Mouse (Mus musculus) liver, embryonic 11.5 days (tissue): ENCODE measurements around the gene Tmem204. TPM values are rescaled to one million over a fixed set of nuclear protein-coding genes. Genes with fewer than 3 reads are reported as not detected.

Experiments
- ATAC-seq: fragments of 200-750 bp; cut with Nextera tagmentation; replicated peaks from 2 replicates; pipeline ENCODE4 v1.8.0; 2017; ENCODE audit warnings: moderate number of reproducible peaks, mild to moderate bottlenecking, moderate TSS enrichment, moderate library complexity; ENCODE audit not compliant: low FRiP score
- DNase-seq: peaks from one replicate; pipeline ENCODE4 v3.0.0-alpha.2; 2017; ENCODE audit warnings: low spot score
- H3K27ac ChIP-seq: fragments of 300-500 bp; sonication (generic); 2 replicates; pipeline ENCODE4 v1.5.1; 2014; ENCODE audit warnings: mild to moderate bottlenecking, low read depth, low read length, control low read depth
- H3K27me3 ChIP-seq: fragments of 300-500 bp; sonication (generic); replicated peaks from 2 replicates; pipeline ENCODE4 v1.6.1; 2014; ENCODE audit warnings: low read length, mixed read lengths; ENCODE audit not compliant: control insufficient read depth, insufficient read depth
- H3K36me3 ChIP-seq: fragments of 300-500 bp; sonication (generic); 2 replicates; pipeline ENCODE4 v1.6.1; 2014; ENCODE audit warnings: mild to moderate bottlenecking, low read length, moderate library complexity, mixed read lengths; ENCODE audit not compliant: control insufficient read depth, insufficient read depth
- H3K4me1 ChIP-seq: fragments of 300-500 bp; sonication (generic); replicated peaks from 2 replicates; pipeline ENCODE4 v1.6.1; 2014; ENCODE audit warnings: low read length, mixed read lengths; ENCODE audit not compliant: control insufficient read depth, insufficient read depth
- H3K4me2 ChIP-seq: fragments of 300-500 bp; sonication (generic); 2 replicates; pipeline ENCODE4 v1.6.1; 2014; ENCODE audit warnings: mild to moderate bottlenecking, control low read depth, moderate library complexity
- H3K4me3 ChIP-seq: fragments of 300-500 bp; sonication (generic); 2 replicates; pipeline ENCODE4 v1.5.1; 2014; ENCODE audit warnings: low read depth, low read length, control low read depth
- H3K9ac ChIP-seq: fragments of 300-500 bp; sonication (generic); 2 replicates; pipeline ENCODE4 v1.6.1; 2014; ENCODE audit warnings: low read depth, low read length, control low read depth
- H3K9me3 ChIP-seq: fragments of 300-500 bp; sonication (generic); 2 replicates; pipeline ENCODE4 v1.6.1; 2016; ENCODE audit warnings: low read length, inconsistent platforms, mixed read lengths; ENCODE audit not compliant: control insufficient read depth
- WGBS: fragments of 180-500 bp; shearing (Covaris S2); extraction: QIAGEN DNeasy Blood & Tissue Kit; methylation state at CpG from one replicate; pipeline ENCODE4 v1.1.7; 2014; 5-methylcytosine and 5-hydroxymethylcytosine counted together
- polyA plus RNA-seq: library from polyadenylated mRNA; unstranded; fragments of >200 nt; fragmentation: Nextera tagmentation; extraction: Ambion mirVana; gene quantifications from 2 replicates; pipeline ENCODE4 v1.2.1, GENCODE M21; 2014

Tmem204 gene
- polyA plus RNA-seq, 1 experiment from 2014 or later, result 8.5 TPM

- WGBS, result 60% methylated on average over 4 of the region's 4 CpGs
- no peaks in the 10 kb centered on the region for H3K27me3 ChIP-seq
- H3K4me3 ChIP-seq, result no peak overlapping the region
- H3K9me3 ChIP-seq, result no peaks in the 10 kb centered on the region
- H3K27ac ChIP-seq, result no peak overlapping the region
- no peak overlapping the region for H3K4me2 ChIP-seq
- no peak overlapping the region for H3K9ac ChIP-seq
- H3K4me1 ChIP-seq, result no peaks in the 10 kb centered on the region
- H3K36me3 ChIP-seq, result peaks cover 3% of the 10 kb centered on the region; the same call in 1 of the 2 replicates
- ATAC-seq, result no peak
- no peak for DNase-seq
Measured at GRCm38 (mm10) chr17:25036183-25036582, 47.2 kb downstream of the Tmem204 start.

- Histone ChIP-seq H3K4me2 (peak overlapping the region; percentile 84), H3K27ac (peak overlapping the region; percentile 79), H3K4me1 (peaks cover 7% of the 10 kb centered on the region), H3K9me3 (no peaks in the 10 kb centered on the region), H3K9ac (peak overlapping the region; percentile 69), H3K4me3 (peak overlapping the region; percentile 96), H3K27me3 (no peaks in the 10 kb centered on the region), H3K36me3 (peaks cover 7% of the 10 kb centered on the region; the same call in 1 of the 2 replicates)
- under 1% methylated on average over 55 of the region's 55 CpGs for WGBS
- peak; percentile 87 for ATAC-seq
- peak; percentile 78 for DNase-seq
Measured at GRCm38 (mm10) chr17:25016292-25017132, 66.9 kb downstream of the Tmem204 start.

DNA sequence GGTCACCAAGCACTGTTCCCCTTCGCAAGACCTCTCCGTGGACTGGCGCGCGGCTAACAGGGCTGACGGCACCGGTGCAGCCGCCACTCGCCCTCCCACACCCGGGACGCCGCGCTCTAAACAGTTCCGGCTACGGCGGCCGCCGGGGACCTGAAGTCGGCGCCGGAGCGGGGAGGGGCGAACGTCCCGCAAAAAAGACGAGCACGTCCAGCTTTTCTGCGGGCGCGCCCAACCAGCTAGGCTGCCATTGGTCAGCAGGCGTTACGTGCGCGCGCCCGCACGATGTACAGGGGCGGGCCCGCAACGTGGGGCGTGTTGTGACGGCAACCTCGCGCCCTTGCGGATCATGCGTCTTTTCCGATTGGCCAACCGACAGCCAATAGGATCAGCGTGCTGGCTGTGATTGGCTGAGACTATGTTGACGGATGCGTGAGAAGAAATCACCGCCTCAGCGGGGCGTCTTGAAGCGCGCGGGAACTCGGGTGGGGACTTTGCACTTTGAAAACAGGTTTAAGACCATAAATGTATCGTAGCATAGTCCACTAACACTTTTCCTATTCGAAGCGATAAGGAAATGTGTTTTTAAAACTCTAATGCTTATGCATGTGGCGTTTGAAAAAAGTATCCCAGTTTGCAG is 67.6 kb downstream of the Tmem204 start, which contains the start of the genes Cramp1l and Ift140:
Gene Cramp1l, minus strand, starts transcription at position 134 of the 637 bp plus-strand sequence.
Gene Ift140, plus strand, starts transcription at position 431 of the 637 bp plus-strand sequence.
- Histone ChIP-seq H3K27me3 (no peaks in the 10 kb centered on the region), H3K9ac (peak within 1 kb of the TSS; percentile 97), H3K27ac (peak within 1 kb of the TSS; percentile 89), H3K4me2 (peak within 1 kb of the TSS; percentile 84), H3K4me3 (peak within 1 kb of the TSS; percentile 96), H3K9me3 (no peaks in the 10 kb centered on the region), H3K4me1 (peaks cover 7% of the 10 kb centered on the region), H3K36me3 (peaks cover 9% of the 10 kb centered on the region; the same call in 1 of the 2 replicates)
- ATAC-seq (peak; percentile 96), DNase-seq (peak; percentile 99)
- under 1% methylated on average over 62 of the region's 62 CpGs for WGBS

GRCm38 (mm10) chr17:25014841-25015570 is 68.4 kb downstream of the Tmem204 start:
- ATAC-seq, result no peak
- under 1% methylated on average over 39 of the region's 39 CpGs for WGBS
- Histone ChIP-seq H3K4me1 (peaks cover 7% of the 10 kb centered on the region), H3K9me3 (no peaks in the 10 kb centered on the region), H3K27ac (peak overlapping the region; percentile 89), H3K4me2 (peak overlapping the region; percentile 68), H3K4me3 (peak overlapping the region; percentile 96), H3K36me3 (peaks cover 9% of the 10 kb centered on the region; the same call in 1 of the 2 replicates), H3K9ac (peak overlapping the region; percentile 97), H3K27me3 (no peaks in the 10 kb centered on the region)
- peak; percentile 58 for DNase-seq

DNA sequence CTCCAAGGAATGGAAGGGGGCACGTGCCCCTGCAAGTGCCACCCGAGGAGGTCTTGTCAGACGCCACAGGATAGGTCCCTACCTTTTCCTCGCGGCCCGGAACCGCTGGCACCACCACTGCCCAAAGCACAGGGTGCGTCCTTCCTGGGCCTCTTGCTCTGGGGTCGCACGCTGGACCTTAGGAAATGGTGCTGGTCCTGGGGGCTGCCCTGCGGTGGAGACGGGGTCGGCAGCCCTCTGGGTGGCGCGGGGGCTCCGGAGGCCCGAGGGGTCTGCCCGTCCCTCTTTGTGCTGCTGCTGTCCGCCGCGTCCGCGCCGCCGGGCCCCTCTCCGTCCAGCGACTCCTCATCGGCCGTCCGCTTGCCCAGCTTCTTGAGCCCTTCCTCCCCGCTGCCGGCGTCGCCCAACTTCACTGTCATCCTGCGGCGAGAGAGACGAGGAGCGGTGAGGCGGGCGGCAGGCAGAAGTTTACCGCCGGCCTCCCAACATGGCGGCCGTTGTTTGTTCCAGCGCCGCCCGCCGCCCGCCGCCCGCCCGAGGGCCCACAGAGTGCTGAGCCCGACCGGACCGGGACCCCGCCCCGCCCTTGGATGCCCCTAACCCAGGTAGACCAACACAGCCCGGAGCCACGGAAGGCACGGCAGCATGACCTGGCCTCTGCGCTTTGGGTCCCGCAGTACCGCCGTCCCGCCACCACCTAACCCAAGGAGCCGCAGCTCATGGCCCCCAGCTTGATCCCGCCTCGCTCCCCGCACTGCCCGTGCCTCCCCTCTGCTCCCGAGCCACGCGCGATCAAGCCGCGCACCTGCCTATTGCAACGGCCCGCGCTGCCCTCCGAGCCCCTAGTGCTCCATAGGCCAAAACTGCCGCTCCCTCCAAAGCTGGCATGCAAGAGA is 69.5 kb downstream of the Tmem204 start:
- H3K4me3 ChIP-seq, result peak overlapping the region; percentile 96
- under 1% methylated on average over 81 of the region's 81 CpGs for WGBS
- ATAC-seq, result no peak
- H3K4me1 ChIP-seq, result peaks cover 7% of the 10 kb centered on the region
- H3K27me3 ChIP-seq, result no peaks in the 10 kb centered on the region
- peak; percentile 75 for DNase-seq
- no peaks in the 10 kb centered on the region for H3K9me3 ChIP-seq
- H3K27ac ChIP-seq, result peak overlapping the region; percentile 88
- peak overlapping the region; percentile 68 for H3K4me2 ChIP-seq
- peak overlapping the region; percentile 97 for H3K9ac ChIP-seq
- peaks cover 6% of the 10 kb centered on the region; the same call in 1 of the 2 replicates for H3K36me3 ChIP-seq

Other genes with a start within 250 kb of the Tmem204 start
- gene Hagh, start 243.4 kb downstream of the Tmem204 start, polyA plus RNA-seq, result 53.8 and 56.3 TPM in 2 replicates
- gene Fahd1, start 233.2 kb downstream of the Tmem204 start, polyA plus RNA-seq, result 38.3 and 38.6 TPM in 2 replicates
- 4.3 and 4.9 TPM in 2 replicates for gene Igfals, start 217.6 kb downstream of the Tmem204 start, polyA plus RNA-seq
- gene Nubp2, start 197.2 kb downstream of the Tmem204 start, polyA plus RNA-seq, result 123 and 135 TPM in 2 replicates
- 35.0 and 40.9 TPM in 2 replicates for gene Spsb3, start 196.9 kb downstream of the Tmem204 start, polyA plus RNA-seq
- gene Eme2, start 188.5 kb downstream of the Tmem204 start, polyA plus RNA-seq, result 21.9 and 23.4 TPM in 2 replicates
- 123 and 129 TPM in 2 replicates for gene Mrps34, start 188.5 kb downstream of the Tmem204 start, polyA plus RNA-seq
- gene Nme3, start 187.1 kb downstream of the Tmem204 start, polyA plus RNA-seq, result 70.5 and 76.3 TPM in 2 replicates
- 19.8 and 28.0 TPM in 2 replicates for gene Mapk8ip3, start 146.6 kb downstream of the Tmem204 start, polyA plus RNA-seq
- gene Jpt2, start 122.9 kb downstream of the Tmem204 start, polyA plus RNA-seq, result 164 and 168 TPM in 2 replicates
- 9.5 and 11.8 TPM in 2 replicates for gene Cramp1l, start 67.8 kb downstream of the Tmem204 start, polyA plus RNA-seq
- 51.6 and 55.3 TPM in 2 replicates for gene Ift140, start 67.5 kb downstream of the Tmem204 start, polyA plus RNA-seq
- gene Telo2, start 32.4 kb upstream of the Tmem204 start, polyA plus RNA-seq, result 46.2 and 49.6 TPM in 2 replicates
- gene Ptx4, start 37.2 kb upstream of the Tmem204 start, polyA plus RNA-seq, result not detected in 2 replicates
- gene Clcn7, start 49.8 kb upstream of the Tmem204 start, polyA plus RNA-seq, result 18.7 and 19.7 TPM in 2 replicates
- 0.11 and 0.14 TPM in 2 replicates for gene Ccdc154, start 78.9 kb upstream of the Tmem204 start, polyA plus RNA-seq
- gene Gm38655, start 91.9 kb upstream of the Tmem204 start, polyA plus RNA-seq, result not detected in 2 replicates
- gene BC003965, start 101.0 kb upstream of the Tmem204 start, polyA plus RNA-seq, result 42.5 and 47.8 TPM in 2 replicates
- 11.5 and 11.7 TPM in 2 replicates for gene Unkl, start 104.8 kb upstream of the Tmem204 start, polyA plus RNA-seq
- gene Gnptg, start 156.5 kb upstream of the Tmem204 start, polyA plus RNA-seq, result 29.0 and 30.8 TPM in 2 replicates
- 49.3 and 51.1 TPM in 2 replicates for gene Tsr3, start 156.6 kb upstream of the Tmem204 start, polyA plus RNA-seq
- 0.60 and 0.83 TPM in 2 replicates for gene Baiap3, start 172.8 kb upstream of the Tmem204 start, polyA plus RNA-seq
- gene Ube2i, start 191.0 kb upstream of the Tmem204 start, polyA plus RNA-seq, result 621 and 624 TPM in 2 replicates
- not detected in 2 replicates for gene Prss34, start 214.8 kb upstream of the Tmem204 start, polyA plus RNA-seq
- gene Prss28, start 225.1 kb upstream of the Tmem204 start, polyA plus RNA-seq, result not detected in 2 replicates
- not detected in 2 replicates for gene Prss29, start 235.1 kb upstream of the Tmem204 start, polyA plus RNA-seq